Mouse (Mus musculus) hindbrain, postnatal 0 days (tissue): ENCODE data around the gene Tmem60. TPM values are rescaled to one million over a fixed set of nuclear protein-coding genes. Genes with fewer than 3 reads are reported as not detected.

Experiments used
- ATAC-seq: fragments of 200-750 bp; cut with Nextera tagmentation; 2 replicates; pipeline ENCODE4 v1.8.0; 2017; ENCODE audit warnings: mild to moderate bottlenecking, moderate TSS enrichment, moderate library complexity
- DNase-seq: peaks from one replicate; pipeline ENCODE4 v3.0.0-alpha.2; 2015; ENCODE audit warnings: low spot score
- H3K27ac ChIP-seq: fragments of 300-500 bp; sonication (generic); 2 replicates; pipeline ENCODE4 v1.5.1; 2014; ENCODE audit warnings: mild to moderate bottlenecking
- H3K27me3 ChIP-seq: fragments of 300-500 bp; sonication (generic); 2 replicates; pipeline ENCODE4 v1.6.1; 2014; ENCODE audit warnings: low read length, mixed read lengths; ENCODE audit not compliant: insufficient read depth
- H3K36me3 ChIP-seq: fragments of 300-500 bp; sonication (generic); 2 replicates; pipeline ENCODE4 v1.6.1; 2014; ENCODE audit warnings: low read length, mixed read lengths; ENCODE audit not compliant: insufficient read depth
- H3K4me1 ChIP-seq: fragments of 300-500 bp; sonication (generic); 2 replicates; pipeline ENCODE4 v1.6.1; 2014; ENCODE audit warnings: antibody characterized with exemption, low read length, mixed read lengths; ENCODE audit not compliant: insufficient read depth
- H3K4me2 ChIP-seq: fragments of 300-500 bp; sonication (generic); 2 replicates; pipeline ENCODE4 v1.6.1; 2014; ENCODE audit warnings: low read depth, mild to moderate bottlenecking, low read length, moderate library complexity, mixed read lengths
- H3K4me3 ChIP-seq: fragments of 300-500 bp; sonication (generic); 2 replicates; pipeline ENCODE4 v1.5.1; 2014; ENCODE audit warnings: low read length
- H3K9ac ChIP-seq: fragments of 300-500 bp; sonication (generic); replicated peaks from 2 replicates; pipeline ENCODE4 v1.6.1; 2014; ENCODE audit warnings: mild to moderate bottlenecking, low read length, moderate library complexity, mixed read lengths
- H3K9me3 ChIP-seq: fragments of 300-500 bp; sonication (generic); 2 replicates; pipeline ENCODE4 v1.6.1; 2016; ENCODE audit warnings: low read length, mixed read lengths
- CTCF ChIP-seq: IDR thresholded peaks from 2 replicates; pipeline ENCODE4 v1.5.1; 2016; ENCODE audit warnings: antibody characterized with exemption, control low read depth, low read depth
- WGBS: fragments of 180-500 bp; shearing (Covaris S2); extraction: QIAGEN DNeasy Blood & Tissue Kit; methylation state at CpG from one replicate; pipeline ENCODE4 v1.1.7; 2014; 5-methylcytosine and 5-hydroxymethylcytosine counted together
- polyA plus RNA-seq: library from polyadenylated mRNA; unstranded; fragments of >200 nt; fragmentation: Nextera tagmentation; extraction: Ambion mirVana; gene quantifications from 2 replicates; pipeline ENCODE4 v1.2.1, GENCODE M21; 2015
- total RNA-seq: library from RNA; depleted of rRNA; stranded (reverse); fragments of >200 nt; gene quantifications from 2 replicates; pipeline ENCODE4 v1.2.3, GENCODE M21; 2014; rRNA removed

Tmem60 gene
- total and polyA plus RNA-seq, 2 experiments from 2014 or later: 14.0 to 76.1 TPM

DNA sequence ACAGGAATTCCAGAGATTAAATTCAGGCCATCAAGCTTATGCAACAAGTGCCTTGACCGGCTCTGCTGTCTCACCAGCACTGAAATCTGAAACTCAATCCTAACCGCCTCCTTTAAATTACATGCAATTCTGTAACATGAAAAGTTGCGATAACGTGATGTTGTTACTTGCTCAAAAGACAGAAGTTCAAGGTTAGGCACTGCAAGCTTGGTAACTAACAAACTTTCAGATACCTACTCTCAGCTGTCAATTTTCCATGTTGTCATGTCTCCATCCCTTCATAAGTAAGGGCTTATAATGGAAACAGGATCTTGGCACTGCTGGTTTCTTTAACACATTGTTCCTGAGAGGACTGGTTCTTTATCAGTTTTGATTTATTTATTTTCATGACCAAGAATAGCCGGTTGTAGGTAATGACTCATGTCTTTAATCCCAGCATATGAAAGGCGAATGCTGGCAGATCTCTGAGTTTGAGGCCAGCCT lies 47.7 kb downstream of the Tmem60 start:
- H3K27ac ChIP-seq: no peak overlapping the region
- WGBS: 87% methylated on average over 6 of the region's 6 CpGs
- TF ChIP-seq CTCF: no peak
- H3K4me2 ChIP-seq: no peak overlapping the region
- no peaks in the 10 kb centered on the region for H3K36me3 ChIP-seq
- H3K27me3 ChIP-seq: no peaks in the 10 kb centered on the region
- DNase-seq (no peak), ATAC-seq (no peak)
- H3K4me1 ChIP-seq: no peaks in the 10 kb centered on the region
- no peak overlapping the region for H3K9ac ChIP-seq
- H3K4me3 ChIP-seq: no peak overlapping the region
- no peaks in the 10 kb centered on the region for H3K9me3 ChIP-seq

DNA sequence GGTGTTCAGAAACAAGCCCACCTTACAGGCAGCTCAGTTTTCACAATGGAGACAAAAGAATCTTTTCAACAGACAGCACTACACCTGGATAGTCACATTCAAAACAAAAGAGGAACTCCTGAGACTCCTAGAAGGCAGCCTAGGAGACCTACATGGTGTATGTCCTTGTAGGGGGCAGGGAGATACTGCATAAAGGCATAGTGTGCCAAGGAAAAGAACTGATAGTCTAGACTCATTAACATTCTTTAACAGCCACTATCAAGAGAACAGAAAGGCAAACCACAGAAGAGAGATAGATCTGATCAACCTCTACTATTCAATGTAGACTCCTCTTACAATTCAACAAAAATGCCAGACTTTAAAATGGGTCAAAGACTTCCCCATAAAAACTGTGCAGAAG lies 48.4 kb downstream of the Tmem60 start:
- Histone ChIP-seq H3K27me3 (no peaks in the 10 kb centered on the region), H3K27ac (no peak overlapping the region), H3K4me3 (no peak overlapping the region), H3K36me3 (no peaks in the 10 kb centered on the region), H3K9me3 (no peaks in the 10 kb centered on the region), H3K4me2 (no peak overlapping the region), H3K4me1 (no peaks in the 10 kb centered on the region), H3K9ac (no peak overlapping the region)
- ATAC-seq: no peak
- no peak for TF ChIP-seq CTCF
- DNase-seq: no peak

DNA sequence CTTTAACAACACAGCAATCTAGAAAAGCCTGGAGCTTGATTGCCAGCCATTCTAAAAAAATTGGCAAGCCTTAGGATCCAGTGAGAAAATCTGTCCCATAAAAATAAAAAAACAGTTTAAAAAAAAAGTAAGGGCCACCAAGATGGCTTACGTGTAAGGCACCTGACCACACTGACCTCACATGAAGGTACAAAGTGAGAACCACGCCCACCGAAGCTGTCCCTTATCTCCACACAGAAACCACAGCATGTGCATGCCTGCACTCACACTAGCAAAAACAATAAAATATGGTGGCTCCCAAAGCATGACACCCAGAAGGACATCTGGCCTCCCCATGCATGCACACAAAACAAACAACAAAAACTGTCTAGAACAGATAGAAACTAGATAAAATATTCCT lies 49.3 kb downstream of the Tmem60 start:
- H3K9me3 ChIP-seq: no peaks in the 10 kb centered on the region
- H3K4me1 ChIP-seq: no peaks in the 10 kb centered on the region
- TF ChIP-seq CTCF: no peak
- WGBS: 90% methylated on average over 3 of the region's 3 CpGs
- H3K27me3 ChIP-seq: no peaks in the 10 kb centered on the region
- H3K9ac ChIP-seq: no peak overlapping the region
- no peak overlapping the region for H3K27ac ChIP-seq
- no peak overlapping the region for H3K4me2 ChIP-seq
- ATAC-seq: no peak
- no peak overlapping the region for H3K4me3 ChIP-seq
- H3K36me3 ChIP-seq: no peaks in the 10 kb centered on the region
- no peak for DNase-seq

DNA sequence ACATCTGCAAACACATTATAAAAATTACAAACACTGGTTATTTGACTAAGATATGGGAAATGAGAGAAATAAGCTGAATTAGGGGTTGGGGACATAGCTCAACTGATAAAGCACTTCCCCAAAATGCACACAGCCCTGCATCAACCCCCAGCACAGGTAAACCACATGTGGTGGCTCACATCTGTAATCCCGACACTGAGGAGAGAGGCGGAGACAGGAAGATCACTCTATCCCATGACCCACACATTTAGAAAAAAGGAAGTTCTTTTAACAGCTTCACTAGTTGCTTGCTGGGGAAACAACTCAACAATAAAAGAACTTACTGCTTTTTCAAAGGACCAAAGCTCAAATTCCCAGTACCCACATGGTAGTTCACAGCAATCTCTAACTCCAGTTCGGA lies 50.6 kb downstream of the Tmem60 start:
- ATAC-seq: no peak
- no peak for TF ChIP-seq CTCF
- Histone ChIP-seq H3K4me3 (no peak overlapping the region), H3K4me2 (no peak overlapping the region), H3K36me3 (no peaks in the 10 kb centered on the region), H3K27ac (no peak overlapping the region), H3K4me1 (no peaks in the 10 kb centered on the region), H3K9me3 (no peaks in the 10 kb centered on the region), H3K27me3 (no peaks in the 10 kb centered on the region), H3K9ac (no peak overlapping the region)
- WGBS: 95% methylated on average over 3 of the region's 3 CpGs
- DNase-seq: no peak

DNA sequence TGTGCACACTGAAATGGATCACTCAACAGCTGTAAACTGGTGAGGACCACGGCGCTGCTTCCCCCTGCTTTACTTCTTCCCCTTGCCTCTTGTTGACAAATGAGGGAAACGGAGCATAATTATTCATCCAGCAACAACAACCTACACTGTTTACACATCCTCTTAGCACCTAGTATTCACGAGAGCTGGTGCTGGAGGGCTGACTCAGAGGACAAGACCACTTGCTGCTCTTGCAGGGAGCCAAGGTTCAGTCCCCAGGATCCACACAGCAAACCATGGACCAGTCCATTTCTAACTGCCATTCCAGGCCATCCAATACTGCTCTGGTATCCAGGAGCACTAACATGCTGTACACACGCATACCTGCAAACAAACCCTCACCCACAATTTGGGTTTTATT lies 53.9 kb downstream of the Tmem60 start:
- no peaks in the 10 kb centered on the region for H3K27me3 ChIP-seq
- 76% methylated on average over 5 of the region's 5 CpGs for WGBS
- no peak overlapping the region for H3K9ac ChIP-seq
- TF ChIP-seq CTCF: no peak
- H3K4me1 ChIP-seq: no peaks in the 10 kb centered on the region; the same call in 1 of the 2 replicates
- H3K27ac ChIP-seq: no peak overlapping the region
- H3K4me3 ChIP-seq: no peak overlapping the region
- DNase-seq (no peak), ATAC-seq (no peak)
- no peak overlapping the region for H3K4me2 ChIP-seq
- H3K36me3 ChIP-seq: no peaks in the 10 kb centered on the region
- H3K9me3 ChIP-seq: no peaks in the 10 kb centered on the region

Other genes starting within 250 kb of the Tmem60 start
- gene Phtf2, start 67 bp upstream of the Tmem60 start, total RNA-seq: 17.4 and 18.8 TPM in 2 replicates
- 18.9 and 20.7 TPM in 2 replicates for gene Phtf2, start 67 bp upstream of the Tmem60 start, polyA plus RNA-seq
- gene Rsbn1l, start 74.2 kb downstream of the Tmem60 start, total RNA-seq: 4.5 and 5.5 TPM in 2 replicates
- gene Rsbn1l, start 74.2 kb downstream of the Tmem60 start, polyA plus RNA-seq: 3.7 and 4.0 TPM in 2 replicates
- gene Ptpn12, start 173.7 kb downstream of the Tmem60 start, total RNA-seq: 20.6 and 23.0 TPM in 2 replicates
- 11.5 and 11.6 TPM in 2 replicates for gene Ptpn12, start 173.7 kb downstream of the Tmem60 start, polyA plus RNA-seq